20 mouse cellular contexts compared by ENCODE assay signal in genomic region chr19:40341141-40341540, GRCm38 (mm10).
DNase-seq lines count a peak whose midpoint lies in the region; ATAC-seq lines count a peak whose summit lies in the region.
"Had no signal": no experiment of that assay in that cellular context is flagged by ENCODE, and none has a peak within 500 bp of the region (broad histone marks: within the 10 kb centered on the region; RNA-seq: fewer than 3 reads in every experiment).

No protein-coding gene starts in this region.

- peak; percentile 10 for DNase-seq in kidney, postnatal 14 days
- DNase-seq in ES-CJ7 (ENCODE audit: low read depth, low spot score) (peak; percentile 46), R1 (ENCODE audit: low read depth, low spot score) (peak; percentile 64)
- DNase-seq in embryonic facial prominence, embryonic 11.5 days (ENCODE audit: low spot score), result peak; percentile 52
- DNase-seq in left cerebral cortex, adult 8-10 months (ENCODE audit: low spot score in 2 of 2), result no peak
- DNase-seq in heart, adult 18-20 months, result no peak
- DNase-seq: adrenal gland, adult 8-10 months; cerebellum, postnatal 36 days; gastrocnemius, postnatal 36 days; layer of hippocampus, postnatal 36 days; lung, postnatal 14 days; midbrain, embryonic 14.5 days; right cerebral cortex, adult 18-20 months; thymus, postnatal 36 days had no signal

- H3K4me1 ChIP-seq in kidney, embryonic 14.5 days (ENCODE audit: control insufficient read depth, insufficient read depth, low read length), result no peaks in the 10 kb centered on the region
- no peaks in the 10 kb centered on the region for H3K4me1 ChIP-seq in embryonic facial prominence, embryonic 11.5 days (ENCODE audit: control insufficient read depth, insufficient read depth, low read length)
- H3K4me1 ChIP-seq: hindbrain, embryonic 15.5 days had no signal

- no peak for ATAC-seq in kidney, embryonic 14.5 days (ENCODE audit: low FRiP score, low TSS enrichment)
- ATAC-seq in embryonic facial prominence, embryonic 11.5 days (replicated peaks; ENCODE audit: insufficient number of reproducible peaks, low FRiP score, low TSS enrichment, low read depth), result no peak
- ATAC-seq: Patski had no signal

- no peaks in the 10 kb centered on the region for H3K27me3 ChIP-seq in kidney, embryonic 14.5 days (ENCODE audit: control insufficient read depth, insufficient read depth, low read length)
- H3K27me3 ChIP-seq in embryonic facial prominence, embryonic 11.5 days (ENCODE audit: control insufficient read depth, insufficient read depth, low read length), result no peaks in the 10 kb centered on the region
- H3K27me3 ChIP-seq: CH12.LX; hindbrain, embryonic 15.5 days; Patski had no signal

- H3K4me2 ChIP-seq in kidney, embryonic 14.5 days (replicated peaks; ENCODE audit: low read depth, low read length), result no peak overlapping the region
- no peak overlapping the region for H3K4me2 ChIP-seq in embryonic facial prominence, embryonic 11.5 days (ENCODE audit: low read depth, low read length)
- H3K4me2 ChIP-seq: hindbrain, embryonic 15.5 days had no signal

- H3K4me3 ChIP-seq in kidney, embryonic 14.5 days (ENCODE audit: low read length), result no peak overlapping the region
- no peak overlapping the region for H3K4me3 ChIP-seq in embryonic facial prominence, embryonic 11.5 days (ENCODE audit: low read depth, low read length)
- H3K4me3 ChIP-seq: erythroblast, embryonic 14.5 days; hindbrain, embryonic 15.5 days had no signal

- WGBS in kidney, embryonic 14.5 days, result 18% methylated on average over 6 of the region's 6 CpGs
- WGBS in embryonic facial prominence, embryonic 11.5 days, result 6% methylated on average over 6 of the region's 6 CpGs

- H3K9ac ChIP-seq in kidney, embryonic 14.5 days (ENCODE audit: low read depth, low read length), result no peak overlapping the region
- H3K9ac ChIP-seq in embryonic facial prominence, embryonic 11.5 days (replicated peaks; ENCODE audit: low read length), result no peak overlapping the region
- H3K9ac ChIP-seq: hindbrain, embryonic 15.5 days had no signal

- H3K36me3 ChIP-seq in kidney, embryonic 14.5 days (ENCODE audit: control insufficient read depth, insufficient read depth, low read length), result no peaks in the 10 kb centered on the region
- H3K36me3 ChIP-seq in embryonic facial prominence, embryonic 11.5 days (replicated peaks; ENCODE audit: control insufficient read depth, insufficient read depth, low read depth, low read length), result no peaks in the 10 kb centered on the region

- no peak overlapping the region for H3K27ac ChIP-seq in kidney, embryonic 14.5 days (ENCODE audit: low read depth, low read length)
- no peak overlapping the region for H3K27ac ChIP-seq in embryonic facial prominence, embryonic 11.5 days (replicated peaks; ENCODE audit: low read depth, low read length)
- H3K27ac ChIP-seq: hindbrain, embryonic 15.5 days; stomach, postnatal 0 days had no signal

- no peaks in the 10 kb centered on the region for H3K9me3 ChIP-seq in kidney, embryonic 14.5 days (ENCODE audit: control insufficient read depth, low read length)
- no peaks in the 10 kb centered on the region for H3K9me3 ChIP-seq in embryonic facial prominence, embryonic 11.5 days (replicated peaks; ENCODE audit: control insufficient read depth, low read length)
- H3K9me3 ChIP-seq: hindbrain, embryonic 15.5 days had no signal

Comparison
In these comparisons a context has a peak if more than half of its experiments do, and no peak if none do; other contexts are left out.
1. DNase-seq: peak in kidney, postnatal 14 days (single experiment), ES-CJ7 (single experiment), R1 (single experiment) and embryonic facial prominence, embryonic 11.5 days (single experiment); none in left cerebral cortex, adult 8-10 months (0 of 2) and heart, adult 18-20 months (0 of 2).